Mouse (Mus musculus) A20 (cell line): ENCODE measurements at regions not wholly inside any gene's neighbourhood (a gene's known extent, or its start where the extent isn't known, plus 50 kb on each side); places are given as distances from the start of the nearest gene placed in this dataset.
A peak's percentile ranks its signal among the peaks of the same experiment; 100 is the strongest.

Experiments
- DNase-seq: peaks from one replicate; pipeline ENCODE4 v3.0.0-alpha.2; 2011; ENCODE audit warnings: low read depth, low spot score

DNA sequence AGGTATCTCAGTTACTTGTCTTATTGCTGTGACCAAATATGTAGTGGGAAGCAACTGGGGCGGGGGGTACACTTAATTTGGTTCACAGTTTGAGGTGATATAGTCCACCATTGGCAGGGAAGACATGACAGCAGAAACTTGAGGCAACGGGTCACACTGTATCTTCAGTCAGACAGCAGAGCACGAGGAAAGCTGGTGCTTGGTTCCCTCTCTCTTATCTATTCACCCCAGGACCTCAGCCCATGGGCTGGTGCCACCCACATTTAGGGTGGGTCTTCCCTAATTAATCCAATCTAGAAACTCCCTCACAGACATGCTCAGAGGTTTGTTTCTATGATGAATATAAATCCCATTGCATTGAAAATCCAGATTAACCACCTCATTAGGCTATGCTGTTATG lies 56.5 kb downstream of the Otud1 start:
- DNase-seq, result no peak

GRCm38 (mm10) chr2:19715564-19716238 lies 58.1 kb downstream of the Otud1 start:
- peak; percentile 77 for DNase-seq

GRCm38 (mm10) chr2:19716388-19716787 lies 58.8 kb downstream of the Otud1 start:
- DNase-seq, result no peak

GRCm38 (mm10) chr2:19726085-19726484 lies 68.5 kb downstream of the Otud1 start:
- DNase-seq, result no peak

GRCm38 (mm10) chr2:19726904-19727303 lies 69.4 kb downstream of the Otud1 start:
- DNase-seq, result peak; percentile 44

DNA sequence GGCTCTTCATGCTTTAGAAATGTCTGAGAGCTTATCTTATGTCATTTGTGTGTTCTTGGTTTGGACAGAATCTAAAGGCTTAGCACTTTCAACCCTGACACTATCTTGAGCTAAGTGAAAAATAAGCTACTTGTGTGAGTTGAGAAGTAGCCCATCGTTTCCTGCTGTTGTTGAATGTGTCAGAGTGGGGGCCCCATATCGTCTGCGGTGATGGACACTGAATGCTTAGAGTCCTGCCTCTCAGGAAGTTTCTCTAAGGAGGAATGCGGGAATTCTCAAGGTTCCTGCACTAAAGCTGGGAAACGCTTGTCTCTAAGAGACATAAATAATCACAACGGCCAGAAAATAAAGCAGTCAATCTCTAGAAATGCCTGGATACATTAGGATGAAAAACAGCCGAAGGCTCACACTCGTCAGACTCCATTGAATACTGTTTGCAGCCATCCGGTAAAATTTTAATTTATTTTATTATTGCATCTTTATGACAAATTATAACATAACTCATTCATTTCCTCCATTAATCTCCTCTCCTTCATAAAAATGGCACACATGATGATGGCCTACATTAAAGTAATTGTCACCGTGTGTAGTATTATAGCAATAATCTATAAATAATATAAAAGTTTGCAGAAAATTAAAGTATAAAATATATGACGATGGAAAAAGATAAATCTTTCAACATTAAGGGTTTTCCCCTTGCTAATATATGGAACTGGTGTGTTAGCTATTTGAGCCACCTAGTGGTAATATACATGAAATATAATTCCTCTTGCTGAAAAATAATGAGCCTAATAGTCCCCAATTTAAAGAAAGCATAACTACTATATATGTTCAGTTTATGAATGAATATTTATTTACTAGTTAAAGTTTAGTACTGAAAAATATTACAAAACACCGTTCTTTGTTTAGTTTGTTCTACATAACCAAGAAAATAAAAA lies 75.6 kb downstream of the Otud1 start:
- DNase-seq, result peak; percentile 28

GRCm38 (mm10) chr2:19734164-19734870 lies 76.8 kb downstream of the Otud1 start:
- peak; percentile 86 for DNase-seq

- DNase-seq, result no peak
Measured at GRCm38 (mm10) chr2:19741508-19741907, 84.0 kb downstream of the Otud1 start.

DNA sequence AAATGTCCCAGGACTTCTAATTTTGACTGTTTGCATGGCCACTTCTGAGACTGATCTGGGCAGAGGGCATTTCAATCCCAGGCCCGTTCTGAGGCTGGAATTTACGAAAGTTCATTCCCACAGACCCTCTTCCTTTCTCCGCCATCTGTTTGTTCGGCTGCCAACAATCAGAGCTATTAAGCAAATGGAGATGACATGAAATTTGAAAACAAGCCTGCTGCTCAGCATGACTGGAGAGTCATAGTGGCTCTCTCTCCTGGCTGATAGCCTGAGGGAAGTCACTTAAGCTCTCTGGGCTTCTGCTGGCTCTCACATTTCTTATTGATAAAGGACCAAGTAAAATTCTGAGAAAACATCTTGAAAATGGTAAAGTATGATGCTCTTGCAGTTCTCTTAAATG lies 85.9 kb downstream of the Otud1 start:
- DNase-seq, result no peak

- DNase-seq, result no peak
Measured at GRCm38 (mm10) chr2:19744986-19745660, 87.6 kb downstream of the Otud1 start.

GRCm38 (mm10) chr2:19752753-19753152 lies 95.2 kb downstream of the Otud1 start:
- DNase-seq, result no peak

GRCm38 (mm10) chr2:19753479-19753878 lies 95.9 kb downstream of the Otud1 start:
- no peak for DNase-seq

DNA sequence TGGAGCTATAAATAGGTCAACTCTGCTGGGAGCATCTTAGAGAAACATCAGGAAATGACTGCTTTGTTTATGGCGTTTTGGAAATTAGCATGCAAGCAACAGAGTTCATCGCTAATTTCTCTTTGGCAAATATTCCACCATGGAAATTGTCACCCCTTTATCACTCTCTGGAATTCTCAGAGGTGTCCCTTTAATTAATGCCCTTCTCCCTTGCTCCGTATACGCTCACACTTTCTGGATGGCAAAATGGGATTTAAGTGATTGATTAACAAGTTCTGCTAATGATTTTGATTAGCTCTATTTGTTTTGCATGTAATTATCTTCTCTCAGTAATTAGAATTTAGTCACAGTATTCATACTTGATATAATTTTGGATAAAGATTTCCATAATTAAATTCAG lies 100.4 kb downstream of the Otud1 start:
- DNase-seq, result no peak

DNA sequence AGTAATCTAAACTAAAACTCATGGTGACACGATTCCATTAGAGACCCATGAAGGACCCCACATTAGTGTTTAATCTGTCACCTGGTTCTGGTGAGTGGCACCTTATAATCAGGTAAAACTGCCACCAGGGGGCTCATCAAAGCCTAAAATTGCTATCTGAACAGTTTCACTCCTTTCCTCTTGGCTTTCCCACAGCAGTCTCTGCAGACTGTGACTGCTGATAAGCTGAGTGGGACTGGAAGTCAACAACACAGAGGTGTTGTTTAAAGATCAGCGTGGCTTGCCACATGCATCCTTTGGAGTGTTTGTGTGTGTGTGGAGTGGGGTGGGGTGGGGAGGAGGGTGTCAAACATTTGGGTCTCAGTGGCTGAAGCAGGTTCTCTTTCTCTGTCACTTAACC lies 101.6 kb downstream of the Otud1 start:
- DNase-seq, result peak; percentile 11

DNA sequence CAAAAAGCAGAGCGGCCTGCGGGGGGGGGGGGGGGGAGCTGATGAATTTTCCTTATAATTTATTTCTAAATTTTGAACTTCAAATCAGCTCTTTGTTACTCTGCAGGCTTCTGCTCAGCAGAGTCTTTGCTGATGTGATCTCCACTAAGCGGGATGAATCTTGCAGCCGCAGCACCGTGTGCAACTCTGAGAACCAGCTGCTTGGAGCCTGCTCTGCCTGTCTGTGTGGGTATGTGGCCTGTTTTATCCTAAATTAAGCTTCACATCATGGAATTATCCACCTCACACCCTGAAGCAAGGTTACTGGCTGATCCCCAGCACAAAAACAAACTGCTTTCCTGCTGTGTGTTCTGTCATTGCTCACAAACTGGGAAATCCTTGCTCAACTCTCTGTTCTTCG lies 102.0 kb downstream of the Otud1 start:
- no peak for DNase-seq

DNA sequence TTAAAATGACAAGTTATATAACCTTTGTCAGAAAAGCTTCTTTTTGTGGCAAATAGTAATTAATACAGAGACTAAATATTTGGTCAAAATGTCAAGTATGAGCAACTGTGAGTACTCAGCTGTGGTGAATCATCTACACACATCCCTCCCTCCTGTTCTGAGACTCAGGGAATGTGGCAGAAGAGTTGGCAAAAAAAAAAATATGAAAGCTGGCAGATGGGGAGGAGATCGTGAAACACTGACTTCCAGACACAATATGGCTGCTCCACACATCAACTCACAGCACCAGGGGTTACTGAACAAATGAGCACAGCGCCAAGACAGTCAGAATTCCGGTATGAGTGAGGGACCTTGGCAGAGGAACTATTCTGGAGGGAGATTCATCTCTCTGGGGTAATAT lies 105.4 kb downstream of the Otud1 start:
- no peak for DNase-seq

- no peak for DNase-seq
Measured at GRCm38 (mm10) chr2:19784913-19785312, 124.7 kb upstream of the Etl4 start.

GRCm38 (mm10) chr2:19785663-19786260 lies 123.8 kb upstream of the Etl4 start:
- no peak for DNase-seq

DNA sequence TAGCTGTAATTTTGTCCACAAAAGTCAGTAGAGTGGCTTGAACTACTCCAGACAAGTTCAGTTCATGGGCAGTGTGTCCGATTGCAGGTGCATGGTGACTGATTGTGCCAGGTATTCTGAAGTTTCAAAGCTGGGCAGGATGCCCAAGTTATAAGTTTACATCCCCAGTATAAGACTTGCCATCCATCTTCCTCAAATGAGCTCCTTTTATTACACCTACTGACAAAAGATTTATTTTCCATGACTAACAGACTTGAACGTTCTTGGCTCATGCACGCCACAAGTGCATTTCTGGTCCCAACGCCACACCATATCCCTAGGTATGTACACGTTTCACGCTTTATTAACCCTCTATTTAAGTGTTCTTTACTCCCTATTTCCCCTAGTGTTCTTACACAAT lies 117.4 kb upstream of the Etl4 start:
- no peak for DNase-seq

- DNase-seq, result no peak
Measured at GRCm38 (mm10) chr2:19796790-19797189, 112.8 kb upstream of the Etl4 start.
